Mouse (Mus musculus) lung, postnatal 0 days (tissue): ENCODE data around the gene Msl1.

Experiments
- CTCF ChIP-seq: IDR thresholded peaks from 2 replicates; pipeline ENCODE4 v1.5.1; 2016; ENCODE audit warnings: antibody characterized with exemption, mild to moderate bottlenecking
- EP300 ChIP-seq: IDR thresholded peaks from 2 replicates; pipeline ENCODE4 v1.6.1; 2016; ENCODE audit warnings: antibody characterized with exemption, mild to moderate bottlenecking, control low read depth

DNA sequence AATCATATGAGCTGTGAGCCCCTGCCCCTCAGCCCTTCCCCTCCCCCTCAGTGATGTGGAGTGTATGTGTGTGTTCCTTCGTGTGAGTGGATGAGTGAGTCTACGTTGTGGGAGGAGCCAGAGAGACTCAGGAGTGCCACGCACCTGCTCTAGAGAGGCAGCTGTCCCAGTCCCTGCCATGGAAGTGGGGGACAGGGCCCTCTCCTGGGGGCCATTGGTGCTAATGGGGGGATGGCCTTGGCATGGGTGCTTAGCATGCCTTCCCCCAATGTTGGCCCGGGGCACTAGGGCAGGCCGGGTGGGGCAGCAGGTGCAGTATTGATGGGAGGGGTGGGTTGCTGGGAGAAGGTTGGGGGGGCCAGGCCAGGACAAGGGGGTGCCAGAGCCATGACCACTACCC, 28.5 kb upstream of the Msl1 start:
- no peak for TF ChIP-seq CTCF
- TF ChIP-seq EP300: no peak
